Mouse (Mus musculus) heart, postnatal 0 days (tissue): ENCODE measurements around the gene 1700028K03Rik. TPM values are rescaled to one million over a fixed set of nuclear protein-coding genes. Genes with fewer than 3 reads are reported as not detected.

Source experiments
- ATAC-seq: fragments of 200-750 bp; cut with Nextera tagmentation; 2 replicates; pipeline ENCODE4 v1.8.0; 2017; ENCODE audit warnings: low read depth, moderate number of reproducible peaks, moderate library complexity; ENCODE audit not compliant: insufficient read depth
- DNase-seq: peaks from one replicate; pipeline ENCODE4 v3.0.0-alpha.2; 2016; ENCODE audit warnings: low spot score
- H3K27ac ChIP-seq: fragments of 300-500 bp; sonication (generic); 2 replicates; pipeline ENCODE4 v1.5.1; 2014; ENCODE audit warnings: low read depth, mild to moderate bottlenecking
- H3K27me3 ChIP-seq: fragments of 300-500 bp; sonication (generic); 2 replicates; pipeline ENCODE4 v1.6.1; 2014; ENCODE audit warnings: low read length, mixed read lengths; ENCODE audit not compliant: control insufficient read depth, insufficient read depth
- H3K36me3 ChIP-seq: fragments of 300-500 bp; sonication (generic); replicated peaks from 2 replicates; pipeline ENCODE4 v1.6.1; 2014; ENCODE audit warnings: low read length, mixed read lengths; ENCODE audit not compliant: control insufficient read depth, insufficient read depth
- H3K4me1 ChIP-seq: fragments of 300-500 bp; sonication (generic); 2 replicates; pipeline ENCODE4 v1.6.1; 2014; ENCODE audit warnings: antibody characterized with exemption; ENCODE audit not compliant: control insufficient read depth, insufficient read depth
- H3K4me2 ChIP-seq: fragments of 300-500 bp; sonication (generic); 2 replicates; pipeline ENCODE4 v1.6.1; 2014; ENCODE audit warnings: low read depth, mild to moderate bottlenecking, low read length, moderate library complexity
- H3K4me3 ChIP-seq: fragments of 300-500 bp; sonication (generic); 2 replicates; pipeline ENCODE4 v1.5.1; 2014; ENCODE audit warnings: low read depth, low read length
- H3K9ac ChIP-seq: fragments of 300-500 bp; sonication (generic); replicated peaks from 2 replicates; pipeline ENCODE4 v1.6.1; 2014; ENCODE audit warnings: low read depth, low read length, mixed read lengths
- H3K9me3 ChIP-seq: fragments of 300-500 bp; sonication (generic); replicated peaks from 2 replicates; pipeline ENCODE4 v1.6.1; 2016; ENCODE audit warnings: low read length; ENCODE audit not compliant: control insufficient read depth
- CTCF ChIP-seq: IDR thresholded peaks from 2 replicates; pipeline ENCODE4 v1.5.1; 2016; ENCODE audit warnings: antibody characterized with exemption, control low read depth, low read depth
- EP300 ChIP-seq: IDR thresholded peaks from 2 replicates; pipeline ENCODE4 v1.6.1; 2016; ENCODE audit warnings: antibody characterized with exemption, low read depth
- WGBS: fragments of 180-500 bp; shearing (Covaris S2); extraction: QIAGEN DNeasy Blood & Tissue Kit; methylation state at CpG from one replicate; pipeline ENCODE4 v1.1.7; 2014; 5-methylcytosine and 5-hydroxymethylcytosine counted together
- polyA plus RNA-seq: library from polyadenylated mRNA; unstranded; fragments of >200 nt; fragmentation: Nextera tagmentation; extraction: Ambion mirVana; gene quantifications from 2 replicates; pipeline ENCODE4 v1.2.1, GENCODE M21; 2015
- total RNA-seq: library from RNA; depleted of rRNA; stranded (reverse); fragments of >200 nt; gene quantifications from 2 replicates; pipeline ENCODE4 v1.2.3, GENCODE M21; 2014; ENCODE audit warnings: low replicate concordance; rRNA removed

The 1700028K03Rik gene
- total and polyA plus RNA-seq, 2 experiments from 2014 or later: 0.05 TPM; not detected in 1

- under 1% methylated on average over 62 of the region's 64 CpGs for WGBS
- DNase-seq (peak; percentile 80), ATAC-seq (peak; percentile 97)
- Histone ChIP-seq H3K9ac (peak within 1 kb of the TSS; percentile 86), H3K27ac (peak within 1 kb of the TSS; percentile 89), H3K4me1 (peaks cover 5% of the 10 kb centered on the region; the same call in 1 of the 2 replicates), H3K9me3 (no peaks in the 10 kb centered on the region), H3K4me3 (peak within 1 kb of the TSS; percentile 92), H3K36me3 (peaks cover 21% of the 10 kb centered on the region), H3K4me2 (peak within 1 kb of the TSS; percentile 84), H3K27me3 (no peaks in the 10 kb centered on the region)
- TF ChIP-seq CTCF (no peak), EP300 (no peak)
These were observed 63.0 kb downstream of the 1700028K03Rik start, which contains the start of the genes Rpap2 and Glmn for GRCm38 (mm10) chr5:107597301-107598077. Gene Rpap2, plus strand, starts transcription at chr5:107597373. Gene Glmn, minus strand, starts transcription at chr5:107597888.

- H3K4me3 ChIP-seq: peak overlapping the region; percentile 92
- H3K27ac ChIP-seq: peak overlapping the region; percentile 89; the same call in 1 of the 2 replicates
- H3K27me3 ChIP-seq: no peaks in the 10 kb centered on the region
- ATAC-seq (no peak), DNase-seq (no peak)
- TF ChIP-seq EP300: no peak
- no peak for TF ChIP-seq CTCF
- H3K4me1 ChIP-seq: peaks cover 5% of the 10 kb centered on the region; the same call in 1 of the 2 replicates
- H3K9ac ChIP-seq: peak overlapping the region; percentile 86
- 25% methylated on average over 4 of the region's 4 CpGs for WGBS
- H3K4me2 ChIP-seq: peak overlapping the region; percentile 84
- no peaks in the 10 kb centered on the region for H3K9me3 ChIP-seq
- peaks cover 21% of the 10 kb centered on the region for H3K36me3 ChIP-seq
These were observed 63.9 kb downstream of the 1700028K03Rik start for GRCm38 (mm10) chr5:107598380-107598779.

Other genes with a start within 250 kb of the 1700028K03Rik start
- 59.7 and 60.6 TPM in 2 replicates for gene Tgfbr3, start 245.1 kb upstream of the 1700028K03Rik start, total RNA-seq
- gene Tgfbr3, start 245.1 kb upstream of the 1700028K03Rik start, polyA plus RNA-seq: 11.8 TPM in 2 replicates
- 1.1 TPM in 1 of 2 replicates, not detected in the other for gene Brdt, start 203.6 kb upstream of the 1700028K03Rik start, total RNA-seq
- gene Brdt, start 203.6 kb upstream of the 1700028K03Rik start, polyA plus RNA-seq: 0.58 and 0.70 TPM in 2 replicates
- gene Ephx4, start 132.0 kb upstream of the 1700028K03Rik start, total RNA-seq: not detected in 2 replicates
- gene Ephx4, start 132.0 kb upstream of the 1700028K03Rik start, polyA plus RNA-seq: 1.6 and 2.5 TPM in 2 replicates
- gene Lpcat2b, start 103.2 kb upstream of the 1700028K03Rik start, total RNA-seq: not detected in 2 replicates
- gene Lpcat2b, start 103.2 kb upstream of the 1700028K03Rik start, polyA plus RNA-seq: not detected in 2 replicates
- 3.0 and 5.4 TPM in 2 replicates for gene Btbd8, start 96.7 kb upstream of the 1700028K03Rik start, total RNA-seq
- 1.8 and 2.5 TPM in 2 replicates for gene Btbd8, start 96.7 kb upstream of the 1700028K03Rik start, polyA plus RNA-seq
- gene Gm42669, start 27.1 kb upstream of the 1700028K03Rik start, total RNA-seq: 0.23 TPM in 1 of 2 replicates, not detected in the other
- 0.10 and 0.15 TPM in 2 replicates for gene Gm42669, start 27.1 kb upstream of the 1700028K03Rik start, polyA plus RNA-seq
- 2.2 and 12.9 TPM in 2 replicates for gene Rpap2, start 62.7 kb downstream of the 1700028K03Rik start, total RNA-seq
- gene Rpap2, start 62.7 kb downstream of the 1700028K03Rik start, polyA plus RNA-seq: 9.5 and 11.1 TPM in 2 replicates
- 1.8 and 5.6 TPM in 2 replicates for gene Glmn, start 63.2 kb downstream of the 1700028K03Rik start, total RNA-seq
- 13.5 and 15.2 TPM in 2 replicates for gene Glmn, start 63.2 kb downstream of the 1700028K03Rik start, polyA plus RNA-seq
- 0.62 TPM in 1 of 2 replicates, not detected in the other for gene Gfi1, start 191.3 kb downstream of the 1700028K03Rik start, total RNA-seq
- not detected in 2 replicates for gene Gfi1, start 191.3 kb downstream of the 1700028K03Rik start, polyA plus RNA-seq